Mouse (Mus musculus): ENCODE data around the gene Epb41l2. TPM values are rescaled to one million over a fixed set of nuclear protein-coding genes. Genes with fewer than 3 reads are reported as not detected.

Gene Epb41l2
- polyA plus RNA-seq, 1 experiment, result 132 TPM

DNA sequence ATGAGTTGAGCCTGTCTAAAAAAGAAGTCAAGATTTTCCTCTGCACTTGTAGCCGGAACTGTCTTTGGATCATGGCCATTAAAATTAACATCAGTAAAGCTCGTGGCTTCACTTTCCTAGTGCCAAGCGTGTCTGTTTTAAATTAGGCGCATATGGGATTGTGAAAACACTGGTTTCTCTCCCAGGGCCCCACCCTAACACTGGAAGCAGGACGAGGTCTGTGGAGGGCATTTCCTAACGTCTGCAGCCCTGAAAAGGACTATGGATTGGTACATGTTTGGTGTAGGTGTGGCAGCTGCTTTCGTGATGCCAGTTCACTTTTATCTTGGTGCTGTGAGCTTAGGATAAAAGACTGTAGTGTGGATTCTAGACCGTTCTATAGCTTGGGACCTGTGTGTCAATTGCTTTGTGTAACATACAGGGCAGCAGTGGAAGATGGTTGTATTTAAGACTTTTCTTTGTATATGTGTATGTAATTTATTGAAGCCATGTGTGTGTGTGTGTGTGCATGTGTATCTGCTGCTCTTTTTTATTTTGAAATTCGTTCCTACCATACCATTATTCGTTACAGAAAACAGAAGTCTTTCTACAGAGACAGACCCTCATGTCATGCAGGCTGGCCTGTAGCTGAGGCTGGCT is 13.0 kb downstream of the Epb41l2 start:
- H3K4me3 ChIP-seq (replicated peaks; ENCODE audit: extremely low read depth, low read depth, low read length), result no peak overlapping the region
- WGBS, result 32% methylated on average over 10 of the region's 10 CpGs
- no peak for TF ChIP-seq CTCF (IDR thresholded peaks at IDR 0.05; ENCODE audit: insufficient read depth, low read length)
- TF ChIP-seq POLR2A (IDR thresholded peaks at IDR 0.05; ENCODE audit: borderline replicate concordance, extremely low read depth, low read depth, low read length), result no peak
- no peak for DNase-seq
- H3K4me1 ChIP-seq (ENCODE audit: control insufficient read depth, insufficient read depth, low read length), result peaks cover 21% of the 10 kb centered on the region

GRCm38 (mm10) chr10:25375036-25375435 is 15.4 kb downstream of the Epb41l2 start:
- Histone ChIP-seq H3K4me3 (replicated peaks; ENCODE audit: extremely low read depth, low read depth, low read length) (no peak overlapping the region), H3K4me1 (ENCODE audit: control insufficient read depth, insufficient read depth, low read length) (peaks cover 18% of the 10 kb centered on the region)
- DNase-seq, result no peak
- no peak for TF ChIP-seq POLR2A (IDR thresholded peaks at IDR 0.05; ENCODE audit: borderline replicate concordance, extremely low read depth, low read depth, low read length)
- no peak for TF ChIP-seq CTCF (IDR thresholded peaks at IDR 0.05; ENCODE audit: insufficient read depth, low read length)
- 73% methylated on average over 4 of the region's 4 CpGs for WGBS

DNA sequence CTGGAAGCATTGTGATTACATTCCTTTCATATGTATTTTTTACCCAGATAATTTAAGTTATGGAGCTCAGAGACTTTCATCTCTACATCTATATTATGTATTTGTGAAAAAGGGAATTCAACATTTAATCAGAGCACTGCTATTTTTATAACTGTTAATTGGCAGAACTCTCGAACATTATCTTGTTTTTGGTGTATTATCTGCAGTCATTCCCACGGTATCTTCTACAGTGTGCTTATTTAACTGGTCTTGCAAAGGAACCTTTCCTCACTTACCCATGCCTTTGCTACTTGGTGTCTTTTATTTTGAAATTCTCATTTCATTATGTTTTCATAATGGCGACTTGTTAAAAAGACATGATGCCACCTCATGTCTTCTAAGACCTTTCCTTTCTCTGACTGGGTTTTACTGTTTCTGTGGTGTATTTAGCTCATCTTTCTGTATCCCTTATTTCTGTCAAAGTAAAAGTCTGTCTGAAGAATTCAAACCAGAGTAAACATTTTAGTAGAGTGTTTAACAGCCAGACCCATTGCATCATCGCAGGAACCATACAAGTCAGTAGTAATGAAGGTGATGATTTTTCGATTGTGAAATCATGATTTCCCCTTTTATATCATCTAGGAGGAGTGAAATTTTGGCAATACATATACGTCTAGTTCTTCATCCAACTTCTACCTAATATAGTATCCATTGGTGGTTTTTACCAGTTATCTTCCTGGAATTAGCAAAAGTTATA is 21.3 kb downstream of the Epb41l2 start:
- no peak overlapping the region for H3K4me3 ChIP-seq (replicated peaks; ENCODE audit: extremely low read depth, low read depth, low read length)
- TF ChIP-seq CTCF (IDR thresholded peaks at IDR 0.05; ENCODE audit: insufficient read depth, low read length) (no peak), POLR2A (IDR thresholded peaks at IDR 0.05; ENCODE audit: borderline replicate concordance, extremely low read depth, low read depth, low read length) (no peak)
- WGBS, result 54% methylated on average over 6 of the region's 6 CpGs
- peaks cover 3% of the 10 kb centered on the region for H3K4me1 ChIP-seq (ENCODE audit: control insufficient read depth, insufficient read depth, low read length)
- DNase-seq, result no peak

GRCm38 (mm10) chr10:25381951-25382350 is 22.4 kb downstream of the Epb41l2 start:
- WGBS, result 68% methylated on average over 10 of the region's 10 CpGs
- TF ChIP-seq CTCF (IDR thresholded peaks at IDR 0.05; ENCODE audit: insufficient read depth, low read length), result no peak
- no peak for TF ChIP-seq POLR2A (IDR thresholded peaks at IDR 0.05; ENCODE audit: borderline replicate concordance, extremely low read depth, low read depth, low read length)
- Histone ChIP-seq H3K4me1 (ENCODE audit: control insufficient read depth, insufficient read depth, low read length) (peaks cover 5% of the 10 kb centered on the region; the same call in 1 of the 2 replicates), H3K4me3 (replicated peaks; ENCODE audit: extremely low read depth, low read depth, low read length) (no peak overlapping the region)
- no peak for DNase-seq

DNA sequence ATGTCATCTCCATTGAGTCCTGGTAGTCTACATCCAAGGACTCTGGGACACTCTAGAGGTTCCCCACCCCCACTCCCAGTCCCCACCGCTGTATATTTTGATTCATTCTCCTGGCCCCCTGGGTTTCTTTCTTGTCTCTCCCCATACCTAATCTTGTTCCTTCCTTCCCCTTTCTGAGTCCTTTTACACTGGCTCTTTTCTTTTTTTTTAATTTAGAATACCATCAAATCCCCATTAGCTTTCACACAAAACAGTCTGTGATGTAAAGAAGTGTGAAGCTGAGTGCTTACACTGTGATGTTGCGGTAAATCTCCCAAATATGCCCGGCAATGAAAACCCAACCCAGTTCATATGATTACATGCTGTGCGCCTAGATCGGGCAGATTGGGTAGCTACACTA is 23.6 kb downstream of the Epb41l2 start:
- Histone ChIP-seq H3K4me1 (ENCODE audit: control insufficient read depth, insufficient read depth, low read length) (peaks cover 9% of the 10 kb centered on the region), H3K4me3 (replicated peaks; ENCODE audit: extremely low read depth, low read depth, low read length) (no peak overlapping the region)
- no peak for DNase-seq
- TF ChIP-seq CTCF (IDR thresholded peaks at IDR 0.05; ENCODE audit: insufficient read depth, low read length), result no peak
- TF ChIP-seq POLR2A (IDR thresholded peaks at IDR 0.05; ENCODE audit: borderline replicate concordance, extremely low read depth, low read depth, low read length), result no peak
- 82% methylated on average over 5 of the region's 5 CpGs for WGBS

GRCm38 (mm10) chr10:25384391-25384790 is 24.8 kb downstream of the Epb41l2 start:
- 82% methylated on average over 10 of the region's 10 CpGs for WGBS
- no peak for DNase-seq
- Histone ChIP-seq H3K4me1 (ENCODE audit: control insufficient read depth, insufficient read depth, low read length) (peaks cover 9% of the 10 kb centered on the region), H3K4me3 (replicated peaks; ENCODE audit: extremely low read depth, low read depth, low read length) (no peak overlapping the region)
- TF ChIP-seq POLR2A (IDR thresholded peaks at IDR 0.05; ENCODE audit: borderline replicate concordance, extremely low read depth, low read depth, low read length), result no peak
- no peak for TF ChIP-seq CTCF (IDR thresholded peaks at IDR 0.05; ENCODE audit: insufficient read depth, low read length)

- no peak for TF ChIP-seq CTCF (IDR thresholded peaks at IDR 0.05; ENCODE audit: insufficient read depth, low read length)
- no peak for TF ChIP-seq POLR2A (IDR thresholded peaks at IDR 0.05; ENCODE audit: borderline replicate concordance, extremely low read depth, low read depth, low read length)
- no peak for DNase-seq
- 69% methylated on average over 13 of the region's 13 CpGs for WGBS
- Histone ChIP-seq H3K4me1 (ENCODE audit: control insufficient read depth, insufficient read depth, low read length) (peaks cover 9% of the 10 kb centered on the region), H3K4me3 (replicated peaks; ENCODE audit: extremely low read depth, low read depth, low read length) (no peak overlapping the region)
Observed at GRCm38 (mm10) chr10:25385811-25386580, 26.4 kb downstream of the Epb41l2 start.

- H3K4me3 ChIP-seq (replicated peaks; ENCODE audit: extremely low read depth, low read depth, low read length), result no peak overlapping the region
- 47% methylated on average over 4 of the region's 4 CpGs for WGBS
- DNase-seq, result no peak
Observed at GRCm38 (mm10) chr10:25386868-25387267, 27.3 kb downstream of the Epb41l2 start.

DNA sequence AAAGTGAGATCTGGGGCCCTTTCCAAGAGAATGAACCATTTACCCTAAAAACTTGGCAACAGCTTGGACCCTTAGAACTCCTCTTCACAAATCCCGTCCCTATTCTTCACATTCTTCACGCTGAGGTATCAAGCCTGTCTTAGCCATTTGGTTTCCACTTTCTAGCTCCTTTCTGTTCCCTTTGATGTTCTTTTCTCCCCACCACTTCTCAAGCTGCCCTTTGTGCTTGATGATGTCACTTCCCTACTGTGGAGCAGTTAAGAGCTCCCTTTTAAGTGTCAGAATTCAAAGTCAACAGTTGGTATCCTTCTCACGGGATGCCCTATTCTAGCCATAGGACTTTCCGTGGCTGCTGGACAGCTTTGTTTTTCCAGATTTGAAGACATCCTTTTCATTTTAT is 27.7 kb downstream of the Epb41l2 start:
- 23% methylated on average over 4 of the region's 4 CpGs for WGBS
- no peak for TF ChIP-seq CTCF (IDR thresholded peaks at IDR 0.05; ENCODE audit: insufficient read depth, low read length)
- no peak for TF ChIP-seq POLR2A (IDR thresholded peaks at IDR 0.05; ENCODE audit: borderline replicate concordance, extremely low read depth, low read depth, low read length)
- DNase-seq, result no peak
- peaks cover 9% of the 10 kb centered on the region for H3K4me1 ChIP-seq (ENCODE audit: control insufficient read depth, insufficient read depth, low read length)
- no peak overlapping the region for H3K4me3 ChIP-seq (replicated peaks; ENCODE audit: extremely low read depth, low read depth, low read length)

More at GRCm38 (mm10) chr10:25386868-25387267, 27.3 kb downstream of the Epb41l2 start:
- TF ChIP-seq CTCF (IDR thresholded peaks at IDR 0.05; ENCODE audit: insufficient read depth, low read length) (no peak), POLR2A (IDR thresholded peaks at IDR 0.05; ENCODE audit: borderline replicate concordance, extremely low read depth, low read depth, low read length) (no peak)
- peaks cover 9% of the 10 kb centered on the region for H3K4me1 ChIP-seq (ENCODE audit: control insufficient read depth, insufficient read depth, low read length)
